Mouse (Mus musculus) adrenal gland, postnatal 36 days (tissue): ENCODE data around the gene Schip1. TPM values are rescaled to one million over a fixed set of nuclear protein-coding genes. Genes with fewer than 3 reads are reported as not detected.

Experiments
- DNase-seq, 2 experiments: peaks; one replicate each; pipeline ENCODE4 v3.0.0; 2021; ENCODE audit warnings: mixed read lengths in 1 of 2
- total RNA-seq, 2 experiments: library from RNA; stranded (reverse); gene quantifications; 2 replicates each; pipeline ENCODE4 v1.2.3; 2021

The Schip1 gene
- total RNA-seq, 2 experiments from 2014 or later = 11.4 to 18.3 TPM

- DNase-seq = no peak
Measured at GRCm38 (mm10) chr3:68510872-68511271, 446.3 kb downstream of the Schip1 start.

GRCm38 (mm10) chr3:68511744-68512143, 447.1 kb downstream of the Schip1 start:
- no peak for DNase-seq

DNA sequence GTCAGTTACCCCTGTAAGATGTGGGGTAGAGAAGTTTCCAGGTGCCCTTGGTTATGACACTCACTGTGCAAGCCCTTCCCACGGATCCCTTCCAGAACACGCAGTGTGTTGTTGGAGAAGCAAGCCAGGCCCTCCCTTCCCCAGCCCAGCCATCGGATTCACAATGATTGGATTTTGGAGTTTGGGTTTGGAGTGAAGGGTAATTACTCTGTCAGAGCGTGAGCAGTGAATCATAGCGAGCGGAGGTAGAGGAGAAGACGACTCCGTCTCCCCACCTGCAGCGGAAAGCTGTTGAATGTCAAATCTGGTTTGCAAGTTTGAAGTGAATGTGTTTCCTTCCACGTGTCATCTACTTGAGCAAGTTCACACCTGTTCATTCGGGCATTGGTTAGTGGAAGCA, 447.7 kb downstream of the Schip1 start:
- no peak for DNase-seq

DNA sequence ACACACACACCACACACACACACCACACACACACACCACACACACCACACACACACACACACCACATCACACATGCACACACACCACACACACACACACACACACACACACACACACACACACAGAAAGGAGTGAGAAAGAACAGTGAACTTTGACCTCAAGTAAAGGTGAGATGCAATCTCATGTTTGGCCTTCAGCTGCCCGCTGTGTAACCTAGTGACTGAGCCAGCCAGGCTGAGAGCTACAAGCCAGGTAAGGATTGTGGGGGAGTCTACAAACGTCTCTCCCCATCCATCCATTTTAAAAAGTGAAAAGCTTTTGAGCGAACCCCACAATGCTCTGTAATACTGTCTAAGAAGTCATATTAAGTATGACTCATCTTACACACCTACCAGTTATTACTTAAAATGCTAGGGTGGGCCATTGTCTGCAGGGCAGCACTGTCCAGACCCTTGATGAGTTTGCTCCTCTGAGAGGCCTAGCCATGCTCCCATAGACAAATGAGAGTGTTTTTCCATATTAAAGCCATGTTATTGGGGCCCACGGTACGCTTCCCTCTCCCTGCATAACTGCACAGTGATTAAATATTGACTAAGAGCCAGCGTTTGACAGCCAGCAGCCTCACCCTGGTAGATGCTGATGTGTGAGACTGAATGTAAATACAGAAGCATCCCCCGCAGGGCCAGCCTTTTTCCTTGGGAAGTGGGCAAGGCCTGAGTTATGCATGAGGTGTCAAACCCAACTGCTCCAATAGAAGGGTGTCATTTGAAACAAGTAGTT, 448.9 kb downstream of the Schip1 start:
- no peak for DNase-seq

DNA sequence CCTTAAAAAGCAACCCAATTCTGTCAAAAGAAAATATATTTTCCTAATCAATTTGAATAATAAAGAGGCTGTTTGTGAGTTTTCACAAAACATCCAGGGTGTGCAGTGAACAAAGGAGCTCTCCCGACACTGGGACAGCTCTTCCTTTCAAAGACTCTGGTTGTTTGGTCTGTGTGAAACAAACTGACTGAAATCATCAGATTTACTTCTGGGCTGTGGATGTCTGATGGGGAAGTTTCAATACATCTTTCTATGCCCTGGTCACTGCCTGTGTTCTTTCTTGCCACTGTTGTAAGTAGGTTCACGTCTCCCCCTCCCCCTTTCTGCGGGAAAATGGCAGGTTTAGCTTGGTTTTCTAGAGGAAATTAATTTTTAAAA, 449.5 kb downstream of the Schip1 start:
- no peak for DNase-seq

GRCm38 (mm10) chr3:68514717-68515116, 450.1 kb downstream of the Schip1 start:
- DNase-seq = no peak

- DNase-seq = no peak
Measured at GRCm38 (mm10) chr3:68516393-68517081, 451.9 kb downstream of the Schip1 start.

DNA sequence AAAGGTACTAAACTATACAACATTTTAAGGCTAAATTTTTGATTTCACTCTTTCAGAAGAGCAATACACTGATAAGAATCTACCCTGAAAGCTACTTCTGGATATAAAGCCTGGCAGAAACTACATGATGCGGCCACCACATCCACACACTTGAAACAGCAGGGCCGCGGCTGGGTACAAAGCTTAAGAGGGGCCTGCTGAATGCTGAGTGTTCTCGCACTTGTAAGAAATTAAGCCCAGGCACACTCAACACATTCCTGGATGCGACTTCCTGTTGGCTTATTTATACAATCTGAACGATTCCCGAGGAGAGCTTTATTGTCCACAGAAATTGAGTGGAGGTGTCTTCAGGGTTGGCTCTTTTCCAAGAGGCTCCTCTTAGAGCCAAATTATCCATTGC, 452.6 kb downstream of the Schip1 start:
- DNase-seq = no peak

DNA sequence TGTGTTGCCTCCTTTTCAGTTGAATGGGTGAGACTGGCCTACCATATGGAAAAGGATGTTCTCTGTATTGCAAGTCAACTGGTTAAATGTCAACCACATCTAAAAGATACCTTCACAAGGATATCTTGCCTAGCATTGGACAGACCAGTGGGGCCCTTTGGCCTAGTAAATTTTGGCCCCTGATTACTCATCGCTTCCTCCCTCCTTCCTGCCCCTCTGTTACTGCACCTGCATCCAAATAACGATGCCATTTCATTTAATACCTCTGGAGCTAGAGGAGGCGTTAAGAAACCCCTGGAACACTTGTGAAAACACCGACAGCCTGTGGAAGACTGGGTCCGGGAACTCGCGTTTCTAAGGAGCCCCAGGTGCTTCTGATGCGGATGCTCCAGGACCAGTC, 453.4 kb downstream of the Schip1 start:
- DNase-seq = no peak

DNA sequence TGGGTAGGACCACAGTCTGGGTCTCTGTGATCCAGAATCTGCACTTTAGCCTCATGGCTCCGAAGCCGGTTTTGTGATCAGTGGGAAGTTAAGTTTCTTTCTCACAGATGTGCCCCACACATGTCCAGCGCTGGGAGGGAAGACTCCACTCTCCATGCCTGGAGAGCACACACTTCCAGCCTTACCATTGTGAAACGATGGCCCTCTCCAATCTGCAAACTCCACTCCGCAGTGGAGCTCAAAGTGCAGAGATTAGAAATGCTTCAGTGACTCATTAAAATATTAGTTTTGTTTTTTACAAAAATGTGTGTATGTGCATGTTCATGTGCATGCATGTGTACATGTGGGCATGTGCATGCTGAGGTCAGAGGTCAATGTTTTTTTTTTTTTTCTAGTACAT, 454.0 kb downstream of the Schip1 start:
- DNase-seq = no peak

DNA sequence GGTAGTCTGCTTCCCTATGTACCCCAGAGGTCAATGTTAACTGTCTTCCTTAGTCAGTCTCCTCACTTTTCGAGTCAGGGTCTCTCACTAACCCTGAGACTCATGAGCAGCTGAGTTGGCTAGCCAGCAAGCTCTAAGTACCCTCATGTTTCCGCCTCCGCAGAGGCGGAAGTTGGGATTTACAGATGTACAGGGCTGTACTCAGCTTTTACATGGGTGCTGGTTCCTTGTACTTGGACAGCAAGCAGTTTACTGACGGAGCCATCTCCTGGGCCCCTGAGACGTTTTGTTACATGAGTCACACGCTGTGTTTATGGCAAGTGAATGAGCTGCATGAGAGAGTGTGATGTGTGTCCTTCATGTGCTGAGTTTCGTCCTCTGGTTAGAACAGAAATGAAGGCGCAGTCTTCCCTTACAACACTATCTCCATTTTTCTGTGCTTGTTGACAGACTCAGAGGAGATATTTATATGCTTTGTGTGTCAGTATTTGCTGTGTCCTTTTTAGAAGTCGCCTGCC, 460.8 kb downstream of the Schip1 start:
- DNase-seq = no peak

- DNase-seq = no peak
Measured at GRCm38 (mm10) chr3:68526416-68526815, 461.8 kb downstream of the Schip1 start.

DNA sequence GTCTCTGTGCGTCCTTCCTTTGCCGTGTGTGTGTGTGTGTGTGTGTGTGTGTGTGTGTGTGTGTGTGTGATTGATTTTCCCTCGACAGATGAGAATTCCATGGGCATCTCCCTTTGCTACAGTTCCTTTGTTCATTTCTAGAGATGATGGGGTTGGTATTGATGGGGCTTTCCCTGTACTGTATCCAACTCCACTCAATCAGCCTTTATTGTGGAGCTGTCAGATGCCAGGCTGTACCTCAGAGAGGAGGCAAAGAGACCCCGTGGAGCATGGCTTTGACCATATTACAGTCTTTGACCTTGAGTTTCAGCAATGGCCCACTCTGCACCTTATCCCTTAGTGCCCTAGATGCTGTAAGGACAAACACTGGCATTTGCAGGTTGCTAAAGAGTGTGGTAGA, 462.6 kb downstream of the Schip1 start:
- DNase-seq = no peak

DNA sequence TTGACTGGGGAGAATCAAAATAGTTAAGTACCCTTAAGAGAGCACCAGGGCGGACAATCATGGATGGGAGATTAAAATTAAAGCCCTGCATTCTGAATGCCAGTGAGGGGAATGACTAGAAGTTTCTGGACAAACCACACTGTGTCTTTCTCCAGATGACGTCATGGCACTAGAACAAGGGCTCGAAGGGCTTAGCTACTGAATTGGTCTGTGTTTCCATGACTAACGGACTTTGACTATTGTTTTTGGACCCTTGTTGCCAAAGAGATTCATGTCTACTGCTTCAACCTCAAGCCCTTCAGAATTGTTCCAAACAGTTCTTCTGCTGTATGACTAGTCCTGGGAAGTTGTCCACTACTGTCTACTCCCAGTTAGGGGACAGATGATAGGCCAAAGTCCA, 467.3 kb downstream of the Schip1 start:
- DNase-seq = no peak

DNA sequence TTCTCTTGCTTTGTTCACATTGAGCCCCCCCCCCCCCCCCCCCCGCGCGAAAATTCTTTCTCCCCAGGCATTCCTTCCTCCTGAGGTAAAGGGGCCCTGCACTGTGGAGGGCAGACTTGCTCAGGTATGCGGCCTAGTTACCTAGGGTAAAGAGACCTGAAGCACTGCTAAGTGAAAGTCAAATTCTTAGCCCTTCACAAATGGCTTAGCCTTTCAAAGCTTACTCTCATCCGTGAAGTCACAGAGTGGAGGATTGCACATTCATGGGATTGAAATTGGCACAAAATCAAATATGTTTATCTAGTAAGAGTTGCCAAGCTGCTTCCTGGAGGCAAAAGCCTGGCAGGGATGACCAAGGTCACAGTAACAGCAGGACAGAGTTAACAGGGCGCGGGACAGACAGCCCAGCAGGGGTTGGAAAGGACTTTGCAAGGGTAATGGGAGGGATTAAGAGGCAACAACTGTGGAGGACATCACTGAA, 470.0 kb downstream of the Schip1 start:
- DNase-seq = peak; percentile 22 to 29

GRCm38 (mm10) chr3:68535160-68535728, 470.6 kb downstream of the Schip1 start:
- no peak for DNase-seq

DNA sequence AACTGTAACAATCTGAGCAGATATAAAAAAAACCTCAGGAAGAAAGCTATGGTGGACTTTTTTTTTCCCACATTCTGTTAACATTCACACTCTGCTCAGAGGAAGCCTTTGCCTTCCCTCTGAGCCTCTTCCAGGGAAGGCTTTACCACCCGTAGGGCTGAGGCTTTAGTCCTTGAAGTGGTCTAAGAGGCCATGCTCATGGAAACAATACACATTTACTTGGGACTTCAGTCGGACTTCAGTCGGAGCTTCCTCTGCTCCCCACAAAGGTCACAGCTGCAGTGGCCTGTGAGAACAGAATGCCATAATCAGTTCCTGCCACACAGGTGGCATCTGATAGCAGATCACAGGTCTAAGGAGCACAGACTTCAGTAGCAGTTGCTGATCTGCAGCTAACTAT, 471.5 kb downstream of the Schip1 start:
- DNase-seq = no peak

GRCm38 (mm10) chr3:68541688-68542087, 477.1 kb downstream of the Schip1 start:
- no peak for DNase-seq

GRCm38 (mm10) chr3:68542944-68543501, 478.4 kb downstream of the Schip1 start:
- DNase-seq = peak; percentile 61 to 69

DNA sequence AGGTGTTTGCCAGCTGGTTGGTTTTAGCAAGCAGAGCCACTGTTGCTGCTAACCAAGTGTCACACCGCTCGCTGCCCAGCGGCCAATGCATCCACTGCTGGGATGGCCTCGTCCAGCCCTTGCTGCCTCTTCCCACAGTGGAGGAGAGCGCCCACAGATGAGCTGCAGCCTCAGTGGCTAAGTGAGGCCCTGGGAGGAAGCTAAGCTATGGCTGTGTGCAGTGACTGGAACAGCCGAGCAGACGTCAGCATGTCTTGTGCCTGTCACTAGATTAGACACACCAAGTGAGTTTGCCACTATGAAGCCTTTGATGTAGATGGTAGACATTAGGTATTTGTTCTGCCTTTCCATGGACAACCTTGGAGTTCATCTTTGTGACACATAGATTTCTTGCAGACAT, 480.2 kb downstream of the Schip1 start:
- DNase-seq = no peak

- no peak for DNase-seq
Measured at GRCm38 (mm10) chr3:68545898-68546297, 481.3 kb downstream of the Schip1 start.

GRCm38 (mm10) chr3:68555087-68555662, 490.6 kb downstream of the Schip1 start:
- DNase-seq = no peak
